Mouse (Mus musculus): ENCODE data around the gene Phkb. TPM values are rescaled to one million over a fixed set of nuclear protein-coding genes. Genes with fewer than 3 reads are reported as not detected.

Gene Phkb
- polyA plus RNA-seq, 1 experiment from 2014 or later = 51.4 TPM

DNA sequence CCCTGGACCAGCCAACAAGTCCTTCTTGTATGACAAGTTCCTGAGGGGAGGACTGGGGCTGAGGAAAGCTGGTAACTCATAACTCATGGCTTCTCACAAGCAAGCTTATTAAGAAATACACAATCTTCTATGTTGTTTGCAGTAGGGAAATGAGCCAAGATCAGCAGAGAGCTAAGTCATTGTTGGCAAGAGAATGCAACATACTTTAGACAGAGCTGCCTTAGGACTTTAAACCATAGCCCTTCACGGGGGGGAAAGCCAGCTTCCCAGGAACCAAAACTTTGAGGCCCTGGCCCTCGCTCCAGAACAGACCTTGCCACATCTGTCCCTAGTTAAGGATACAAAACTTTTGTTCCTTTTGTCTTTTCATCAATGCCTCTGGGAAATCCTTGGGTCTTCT lies 30.9 kb downstream of the Phkb start:
- H3K27me3 ChIP-seq (ENCODE audit: insufficient read depth, poor library complexity, severe bottlenecking) = no peaks in the 10 kb centered on the region
- no peaks in the 10 kb centered on the region for H3K9me3 ChIP-seq
- no peaks in the 10 kb centered on the region for H3K4me1 ChIP-seq
- no peaks in the 10 kb centered on the region for H3K36me3 ChIP-seq
- no peak overlapping the region for H3K4me3 ChIP-seq
- no peak for DNase-seq (ENCODE audit: low spot score)
- 89% methylated on average over 2 of the region's 2 CpGs for WGBS
- no peak overlapping the region for H3K27ac ChIP-seq

DNA sequence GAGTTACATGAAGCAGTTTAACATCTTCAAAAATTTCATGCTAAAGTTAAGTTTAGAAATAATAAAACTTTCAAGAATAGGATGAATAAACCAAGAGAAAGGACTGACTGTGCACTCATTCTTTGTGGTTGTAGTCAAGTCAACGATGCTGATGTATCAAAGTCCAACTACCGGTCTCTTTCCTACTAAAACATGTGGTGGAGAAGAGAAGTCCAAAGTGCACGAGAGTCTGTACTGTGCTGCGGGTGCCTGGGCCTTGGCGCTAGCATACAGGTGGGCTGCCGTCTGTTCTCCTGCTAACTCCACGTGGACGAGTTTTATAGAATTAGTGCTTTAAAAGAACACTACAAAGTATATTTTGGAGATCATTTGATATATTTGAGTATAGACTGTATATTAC lies 37.2 kb downstream of the Phkb start:
- Histone ChIP-seq H3K4me1 (no peaks in the 10 kb centered on the region), H3K9me3 (no peaks in the 10 kb centered on the region), H3K27ac (no peak overlapping the region), H3K36me3 (peaks cover 24% of the 10 kb centered on the region), H3K27me3 (ENCODE audit: insufficient read depth, poor library complexity, severe bottlenecking) (no peaks in the 10 kb centered on the region), H3K4me3 (no peak overlapping the region)
- WGBS = 94% methylated on average over 8 of the region's 8 CpGs
- DNase-seq (ENCODE audit: low spot score) = no peak

DNA sequence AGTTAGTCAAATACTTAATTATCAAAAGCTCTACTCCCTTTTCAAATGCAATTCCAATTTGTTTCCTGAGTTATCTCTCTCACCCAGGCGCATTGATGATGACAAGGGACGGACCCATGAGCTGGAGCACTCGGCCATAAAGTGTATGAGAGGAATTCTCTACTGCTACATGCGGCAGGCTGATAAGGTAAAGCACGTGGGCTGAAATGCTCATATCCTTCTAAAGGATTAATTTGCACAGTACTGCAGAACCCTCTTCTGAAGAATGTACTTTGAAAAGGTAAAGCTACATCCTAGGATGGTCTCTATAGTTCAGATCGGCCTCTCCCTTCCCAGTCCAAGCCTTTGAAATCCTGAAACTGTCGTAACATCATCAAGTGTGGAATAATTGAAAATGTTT lies 38.9 kb downstream of the Phkb start:
- Histone ChIP-seq H3K4me3 (no peak overlapping the region), H3K27ac (no peak overlapping the region), H3K4me1 (no peaks in the 10 kb centered on the region), H3K36me3 (peaks cover 31% of the 10 kb centered on the region), H3K27me3 (ENCODE audit: insufficient read depth, poor library complexity, severe bottlenecking) (no peaks in the 10 kb centered on the region), H3K9me3 (no peaks in the 10 kb centered on the region)
- WGBS = 82% methylated on average over 7 of the region's 7 CpGs
- no peak for DNase-seq (ENCODE audit: low spot score)

DNA sequence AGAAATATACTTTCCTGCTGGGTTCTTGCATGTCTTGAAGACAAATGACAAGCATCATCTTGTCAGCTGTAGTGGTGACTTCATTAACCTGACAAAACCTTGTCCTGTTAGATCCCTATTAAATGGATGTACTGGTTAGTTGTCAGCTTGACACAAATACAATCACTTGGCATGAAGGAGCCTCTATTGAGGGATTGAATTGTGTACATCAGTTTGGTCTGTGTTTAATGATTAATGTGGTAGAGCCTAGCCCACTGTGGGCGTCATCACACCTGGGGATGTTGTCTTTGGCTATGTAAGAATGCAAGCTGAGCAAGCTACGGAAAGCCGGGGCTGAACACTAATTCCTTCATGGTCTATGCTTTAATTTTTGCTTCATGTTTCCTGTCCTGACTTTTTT lies 44.1 kb downstream of the Phkb start:
- no peaks in the 10 kb centered on the region for H3K27me3 ChIP-seq (ENCODE audit: insufficient read depth, poor library complexity, severe bottlenecking)
- 91% methylated on average over 3 of the region's 3 CpGs for WGBS

DNA sequence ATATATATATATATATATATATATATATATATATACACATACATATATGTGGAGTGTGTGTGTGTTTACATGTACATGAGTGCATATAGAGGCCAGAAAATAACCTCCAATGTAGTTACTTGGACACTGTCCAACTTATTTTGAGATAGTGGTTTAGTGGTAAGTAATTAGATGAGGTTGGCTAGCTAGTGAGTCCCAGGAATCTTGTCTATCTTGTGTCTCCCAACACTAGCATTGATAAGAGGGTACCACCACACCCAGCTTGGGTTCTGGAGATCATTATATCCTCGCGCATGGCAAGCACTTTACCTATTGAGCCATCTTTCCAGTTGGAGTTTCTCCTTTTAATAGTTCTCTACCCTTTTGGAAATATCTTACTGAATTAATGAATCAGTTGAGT lies 56.9 kb downstream of the Phkb start:
- Histone ChIP-seq H3K36me3 (peaks cover 16% of the 10 kb centered on the region; the same call in 1 of the 2 replicates), H3K9me3 (no peaks in the 10 kb centered on the region), H3K4me3 (no peak overlapping the region), H3K4me1 (no peaks in the 10 kb centered on the region), H3K27me3 (ENCODE audit: insufficient read depth, poor library complexity, severe bottlenecking) (no peaks in the 10 kb centered on the region), H3K27ac (no peak overlapping the region)
- WGBS = 84% methylated on average over 2 of the region's 2 CpGs
- DNase-seq (ENCODE audit: low spot score) = no peak

More for the DNA sequence above, 44.1 kb downstream of the Phkb start:
- Histone ChIP-seq H3K36me3 (peaks cover 35% of the 10 kb centered on the region), H3K4me3 (no peak overlapping the region), H3K9me3 (no peaks in the 10 kb centered on the region), H3K4me1 (no peaks in the 10 kb centered on the region), H3K27ac (no peak overlapping the region)
- no peak for DNase-seq (ENCODE audit: low spot score)

DNA sequence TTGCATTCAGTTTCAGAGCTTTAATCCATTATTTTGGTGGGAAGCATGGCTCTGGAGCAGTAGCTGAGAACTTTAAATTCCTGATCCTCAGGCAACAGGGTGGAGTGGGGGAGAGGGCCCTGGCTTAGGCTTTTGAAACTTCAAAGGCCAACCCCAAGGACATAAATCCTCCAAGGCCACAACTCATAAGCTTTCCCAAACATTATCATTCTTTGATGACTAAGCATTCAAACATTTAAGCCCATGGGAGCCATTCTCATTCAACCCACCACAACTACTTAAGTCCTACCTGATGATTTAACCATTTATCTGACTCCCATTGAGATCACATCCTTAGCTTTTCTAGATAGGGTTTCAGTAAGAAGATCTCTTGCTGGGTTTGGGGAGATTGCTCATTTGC lies 84.2 kb downstream of the Phkb start:
- Histone ChIP-seq H3K9me3 (no peaks in the 10 kb centered on the region), H3K27me3 (ENCODE audit: insufficient read depth, poor library complexity, severe bottlenecking) (no peaks in the 10 kb centered on the region), H3K4me3 (no peak overlapping the region), H3K27ac (no peak overlapping the region), H3K36me3 (no peaks in the 10 kb centered on the region), H3K4me1 (peaks cover 8% of the 10 kb centered on the region; the same call in 1 of the 2 replicates)
- DNase-seq (ENCODE audit: low spot score) = no peak

DNA sequence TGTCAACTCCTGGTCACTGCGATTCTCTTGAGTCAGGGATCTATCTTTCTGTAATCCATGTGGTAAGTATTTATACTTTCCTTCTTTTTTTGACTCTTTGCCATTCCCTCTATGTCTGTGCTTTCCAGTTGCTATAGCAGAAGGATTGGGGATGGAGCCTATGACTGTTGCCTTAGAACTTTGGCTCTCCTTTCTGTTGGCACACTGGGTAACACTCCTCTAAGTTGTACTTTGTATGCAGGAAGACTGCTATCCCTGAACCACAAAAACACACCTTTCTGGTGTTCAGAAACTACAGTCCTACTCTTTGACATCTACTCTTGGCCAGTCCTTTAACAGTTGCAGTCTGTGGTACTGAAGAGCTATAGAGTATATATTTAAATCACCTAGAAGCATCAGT lies 84.8 kb downstream of the Phkb start:
- WGBS = 89% methylated on average over 1 of the region's 1 CpGs
- DNase-seq (ENCODE audit: low spot score) = no peak
- Histone ChIP-seq H3K27me3 (ENCODE audit: insufficient read depth, poor library complexity, severe bottlenecking) (no peaks in the 10 kb centered on the region), H3K4me3 (no peak overlapping the region), H3K27ac (no peak overlapping the region), H3K9me3 (no peaks in the 10 kb centered on the region), H3K4me1 (peaks cover 8% of the 10 kb centered on the region; the same call in 1 of the 2 replicates), H3K36me3 (no peaks in the 10 kb centered on the region)

DNA sequence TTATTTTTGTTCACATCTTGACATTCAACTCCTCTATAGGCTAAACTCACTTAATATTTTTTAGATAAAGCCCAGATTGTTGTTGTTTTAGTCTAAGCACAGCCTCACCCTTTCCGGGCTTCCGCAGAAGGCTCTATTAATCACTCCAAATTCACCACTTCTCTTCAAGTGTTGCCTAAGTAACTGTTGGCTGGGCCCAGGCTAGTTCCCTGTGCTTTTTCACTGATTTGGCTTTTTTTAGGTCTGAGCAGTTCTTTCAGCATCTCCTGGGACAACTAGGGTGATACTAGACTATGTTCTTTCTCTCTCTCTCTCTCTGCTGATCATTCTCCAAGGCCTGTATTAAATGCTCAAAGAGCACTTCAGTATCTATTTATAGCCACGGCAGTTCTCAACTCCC lies 85.3 kb downstream of the Phkb start:
- WGBS = 54% methylated on average over 3 of the region's 3 CpGs
- DNase-seq (ENCODE audit: low spot score) = no peak
- Histone ChIP-seq H3K4me3 (no peak overlapping the region), H3K27ac (no peak overlapping the region), H3K9me3 (no peaks in the 10 kb centered on the region), H3K4me1 (peaks cover 8% of the 10 kb centered on the region; the same call in 1 of the 2 replicates), H3K36me3 (no peaks in the 10 kb centered on the region), H3K27me3 (ENCODE audit: insufficient read depth, poor library complexity, severe bottlenecking) (no peaks in the 10 kb centered on the region)

DNA sequence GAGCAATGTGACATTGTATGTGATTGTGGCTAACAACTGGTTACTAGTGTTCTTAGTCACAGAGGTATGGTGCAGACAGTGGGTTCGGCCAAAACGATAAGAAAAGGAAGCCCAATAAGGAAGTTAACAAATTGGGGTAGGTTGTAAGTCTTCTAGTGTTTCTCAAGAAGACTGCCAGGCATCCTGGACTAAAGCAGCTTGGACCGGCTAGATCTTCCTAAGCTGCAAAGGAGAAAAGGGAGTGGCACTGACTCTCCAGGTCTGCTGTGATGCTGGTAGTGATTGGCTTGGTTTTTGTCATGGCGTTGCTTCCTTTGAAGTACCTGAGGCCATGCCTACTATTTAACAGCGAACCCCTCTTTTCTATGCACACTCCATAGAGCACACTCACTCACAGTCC lies 95.4 kb downstream of the Phkb start:
- no peak for DNase-seq (ENCODE audit: low spot score)
- Histone ChIP-seq H3K4me1 (no peaks in the 10 kb centered on the region), H3K36me3 (peaks cover 17% of the 10 kb centered on the region; the same call in 1 of the 2 replicates), H3K9me3 (no peaks in the 10 kb centered on the region), H3K27ac (no peak overlapping the region), H3K27me3 (ENCODE audit: insufficient read depth, poor library complexity, severe bottlenecking) (no peaks in the 10 kb centered on the region), H3K4me3 (no peak overlapping the region)
- WGBS = 89% methylated on average over 5 of the region's 5 CpGs

DNA sequence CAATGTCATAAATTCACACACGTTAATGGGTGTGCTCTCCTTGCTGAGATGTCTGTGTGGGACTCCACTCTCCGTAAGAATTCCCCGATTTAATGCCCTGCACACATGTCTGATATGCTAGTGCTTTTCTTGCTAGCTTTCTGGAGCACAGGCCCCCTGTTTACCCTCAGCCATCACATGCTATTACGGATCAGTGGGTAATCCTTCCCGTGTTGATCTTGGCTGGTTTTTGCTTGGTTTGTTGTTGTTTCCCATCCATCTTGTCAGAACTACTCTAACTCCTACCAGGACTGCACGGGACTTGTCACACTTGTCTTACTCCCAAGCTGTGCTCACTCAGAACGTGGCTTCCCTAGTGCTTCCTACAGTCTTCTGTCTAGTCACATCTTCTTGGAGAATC lies 96.6 kb downstream of the Phkb start:
- Histone ChIP-seq H3K9me3 (no peaks in the 10 kb centered on the region), H3K4me3 (no peak overlapping the region), H3K36me3 (peaks cover 22% of the 10 kb centered on the region; the same call in 1 of the 2 replicates), H3K27ac (no peak overlapping the region), H3K27me3 (ENCODE audit: insufficient read depth, poor library complexity, severe bottlenecking) (no peaks in the 10 kb centered on the region), H3K4me1 (no peaks in the 10 kb centered on the region)
- 79% methylated on average over 7 of the region's 7 CpGs for WGBS
- no peak for DNase-seq (ENCODE audit: low spot score)

DNA sequence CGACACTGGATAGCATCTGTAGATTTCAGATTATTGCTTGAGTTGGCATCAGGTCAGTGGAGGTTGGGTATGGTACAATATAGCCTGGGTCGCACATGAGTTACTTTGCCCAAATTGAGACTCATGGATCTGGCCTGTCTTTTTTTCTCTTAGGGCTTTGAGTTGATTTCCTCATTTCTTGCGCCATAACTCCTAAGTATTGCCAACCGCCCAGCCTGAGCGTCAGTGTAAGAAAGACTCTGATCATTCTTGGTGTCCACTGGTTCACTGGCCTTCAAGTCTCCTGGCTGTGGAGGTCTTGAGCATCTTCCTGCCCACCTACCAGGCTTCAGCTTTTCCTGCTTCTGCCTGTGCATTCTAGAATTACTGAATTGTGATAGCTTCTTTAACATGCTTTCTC lies 104.1 kb downstream of the Phkb start:
- Histone ChIP-seq H3K36me3 (peaks cover 24% of the 10 kb centered on the region; the same call in 1 of the 2 replicates), H3K27ac (no peak overlapping the region), H3K27me3 (ENCODE audit: insufficient read depth, poor library complexity, severe bottlenecking) (no peaks in the 10 kb centered on the region), H3K9me3 (no peaks in the 10 kb centered on the region), H3K4me3 (no peak overlapping the region), H3K4me1 (no peaks in the 10 kb centered on the region)
- DNase-seq (ENCODE audit: low spot score) = no peak
- 95% methylated on average over 5 of the region's 5 CpGs for WGBS

DNA sequence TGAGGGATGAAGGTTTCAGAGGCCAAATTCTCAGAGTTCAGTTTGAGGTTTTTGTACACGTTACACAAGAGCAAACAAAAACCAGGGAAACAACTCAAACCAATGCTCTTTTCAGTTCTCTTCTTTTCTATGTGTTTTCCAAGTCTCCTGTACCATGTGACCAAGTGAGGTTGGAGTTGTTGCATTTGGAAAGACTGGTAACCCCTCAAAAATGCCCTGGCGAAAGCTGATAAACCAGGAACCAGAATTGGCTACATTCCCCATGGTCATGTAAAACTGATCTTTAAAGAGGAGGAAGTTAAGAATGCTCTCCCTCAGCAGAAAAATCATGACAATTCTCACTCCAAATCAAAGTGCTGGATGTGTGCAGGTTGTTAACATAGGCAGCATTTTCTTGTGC lies 117.6 kb downstream of the Phkb start:
- H3K27me3 ChIP-seq (ENCODE audit: insufficient read depth, poor library complexity, severe bottlenecking) = no peaks in the 10 kb centered on the region
- WGBS = 89% methylated on average over 2 of the region's 2 CpGs
- no peak for DNase-seq (ENCODE audit: low spot score)
- H3K4me1 ChIP-seq = no peaks in the 10 kb centered on the region
- no peak overlapping the region for H3K27ac ChIP-seq
- no peak overlapping the region for H3K4me3 ChIP-seq
- no peaks in the 10 kb centered on the region for H3K9me3 ChIP-seq
- H3K36me3 ChIP-seq = peaks cover 10% of the 10 kb centered on the region; the same call in 1 of the 2 replicates

DNA sequence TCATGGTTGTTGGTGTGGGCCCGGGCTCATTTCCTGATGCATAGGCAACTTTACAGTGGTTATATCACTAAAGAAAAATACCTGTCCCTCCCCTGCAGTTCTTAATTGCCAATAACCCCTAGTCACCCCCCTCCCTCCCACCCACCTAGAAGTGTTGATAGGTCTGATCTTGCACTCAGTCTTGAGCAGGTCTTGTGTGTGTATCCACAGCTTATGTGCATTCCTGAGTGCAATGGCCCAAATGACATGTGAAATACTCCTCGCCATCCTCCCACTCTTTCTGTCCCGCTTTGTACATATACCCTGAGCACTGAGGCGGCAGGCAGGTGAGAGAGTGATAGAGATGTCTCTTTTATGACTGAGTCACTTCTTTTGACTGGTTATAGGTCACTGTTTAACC lies 119.1 kb downstream of the Phkb start:
- no peaks in the 10 kb centered on the region for H3K9me3 ChIP-seq
- peaks cover 10% of the 10 kb centered on the region; the same call in 1 of the 2 replicates for H3K36me3 ChIP-seq
- DNase-seq (ENCODE audit: low spot score) = no peak
- H3K4me3 ChIP-seq = no peak overlapping the region
- H3K4me1 ChIP-seq = no peaks in the 10 kb centered on the region
- WGBS = 89% methylated on average over 4 of the region's 4 CpGs
- H3K27ac ChIP-seq = no peak overlapping the region
- no peaks in the 10 kb centered on the region for H3K27me3 ChIP-seq (ENCODE audit: insufficient read depth, poor library complexity, severe bottlenecking)

DNA sequence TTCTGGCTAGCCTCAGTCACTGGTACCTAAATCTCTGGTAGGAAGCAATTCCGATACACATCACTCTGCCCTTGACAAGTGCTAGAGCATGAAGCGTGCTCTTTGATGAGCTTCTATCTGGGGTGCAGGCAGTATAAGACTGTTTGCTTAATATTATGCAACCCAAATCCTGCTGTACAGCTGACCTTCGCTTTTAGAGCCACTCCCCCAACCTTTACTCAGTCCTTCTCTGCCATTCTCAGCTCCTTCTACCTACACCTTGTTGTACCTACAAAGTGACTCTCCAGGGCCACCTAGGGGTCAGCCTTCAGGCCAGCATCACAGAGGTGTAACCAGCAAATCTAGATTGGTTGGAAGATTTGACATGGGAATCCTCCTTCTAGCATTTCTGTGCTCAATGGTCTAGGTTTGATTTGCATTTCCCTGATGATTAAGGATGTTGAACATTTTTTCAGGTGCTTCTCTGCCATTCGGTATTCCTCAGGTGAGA lies 136.9 kb downstream of the Phkb start:
- WGBS = 85% methylated on average over 4 of the region's 4 CpGs
- no peak for DNase-seq (ENCODE audit: low spot score)
- H3K9me3 ChIP-seq = no peaks in the 10 kb centered on the region
- H3K4me3 ChIP-seq = no peak overlapping the region
- H3K36me3 ChIP-seq = peaks cover 12% of the 10 kb centered on the region; the same call in 1 of the 2 replicates
- no peak overlapping the region for H3K27ac ChIP-seq
- H3K27me3 ChIP-seq (ENCODE audit: insufficient read depth, poor library complexity, severe bottlenecking) = no peaks in the 10 kb centered on the region
- H3K4me1 ChIP-seq = no peaks in the 10 kb centered on the region
